Mouse (Mus musculus): Measurements from ENCODE around the gene Trpt1. TPM values are rescaled to one million over a fixed set of nuclear protein-coding genes. Genes with fewer than 3 reads are reported as not detected.

The Trpt1 gene
- total RNA-seq, 2 experiments from 2014 or later: 24.4 to 26.4 TPM

GRCm38 (mm10) chr19:6992011-6992858 is 3.7 kb upstream of the Trpt1 start, which contains the start of gene Dnajc4:
Gene Dnajc4 (minus strand): TSS chr19:6992572.
- peak; percentile 97 for DNase-seq (ENCODE audit: low spot score)

GRCm38 (mm10) chr19:6993011-6993770 is 2.7 kb upstream of the Trpt1 start:
- no peak for DNase-seq (ENCODE audit: low spot score)

- no peak for DNase-seq (ENCODE audit: low spot score)
These were observed 1.9 kb upstream of the Trpt1 start for GRCm38 (mm10) chr19:6994002-6994401.

GRCm38 (mm10) chr19:6994489-6994888 is 1.4 kb upstream of the Trpt1 start:
- DNase-seq (ENCODE audit: low spot score): no peak

GRCm38 (mm10) chr19:6995255-6995991 is 508 bp upstream of the Trpt1 start:
- DNase-seq (ENCODE audit: low spot score): no peak

GRCm38 (mm10) chr19:6997721-6998290 is 1.9 kb downstream of the Trpt1 start:
- no peak for DNase-seq (ENCODE audit: low spot score)

- no peak for DNase-seq (ENCODE audit: low spot score)
These were observed 3.6 kb downstream of the Trpt1 start for GRCm38 (mm10) chr19:6999360-7000063.

- DNase-seq (ENCODE audit: low spot score): no peak
These were observed 11.1 kb downstream of the Trpt1 start for GRCm38 (mm10) chr19:7006892-7007593.

- DNase-seq (ENCODE audit: low spot score): no peak
These were observed 16.5 kb downstream of the Trpt1 start for GRCm38 (mm10) chr19:7012426-7012825.

- no peak for DNase-seq (ENCODE audit: low spot score)
These were observed 18.1 kb downstream of the Trpt1 start for GRCm38 (mm10) chr19:7013984-7014383.

- no peak for DNase-seq (ENCODE audit: low spot score)
These were observed 18.7 kb downstream of the Trpt1 start for GRCm38 (mm10) chr19:7014481-7015135.

- no peak for DNase-seq (ENCODE audit: low spot score)
These were observed 21.9 kb downstream of the Trpt1 start for GRCm38 (mm10) chr19:7017541-7018457.

GRCm38 (mm10) chr19:7018546-7018945 is 22.6 kb downstream of the Trpt1 start:
- no peak for DNase-seq (ENCODE audit: low spot score)

GRCm38 (mm10) chr19:7019191-7019590 is 23.3 kb downstream of the Trpt1 start, which contains the start of gene Fermt3:
Gene Fermt3 (minus strand): TSS chr19:7019469.
- no peak for DNase-seq (ENCODE audit: low spot score)

GRCm38 (mm10) chr19:7020224-7020641 is 24.3 kb downstream of the Trpt1 start:
- peak; percentile 39 for DNase-seq (ENCODE audit: low spot score)

GRCm38 (mm10) chr19:7029531-7029930 is 33.6 kb downstream of the Trpt1 start:
- no peak for DNase-seq (ENCODE audit: low spot score)

- DNase-seq (ENCODE audit: low spot score): no peak
These were observed 38.1 kb downstream of the Trpt1 start for GRCm38 (mm10) chr19:7034006-7034405.

- DNase-seq (ENCODE audit: low spot score): peak; percentile 36
These were observed 43.3 kb downstream of the Trpt1 start for GRCm38 (mm10) chr19:7039088-7039720.
